Mouse (Mus musculus): ENCODE data around the gene B3gnt3.
A peak's percentile ranks its signal among the peaks of the same experiment; 100 is the strongest.
"Not testable (repeated sequence)": the region's sequence is repeated elsewhere in the genome, so short reads cannot be mapped to it uniquely, and the experiment has no call there.

Gene B3gnt3

DNA sequence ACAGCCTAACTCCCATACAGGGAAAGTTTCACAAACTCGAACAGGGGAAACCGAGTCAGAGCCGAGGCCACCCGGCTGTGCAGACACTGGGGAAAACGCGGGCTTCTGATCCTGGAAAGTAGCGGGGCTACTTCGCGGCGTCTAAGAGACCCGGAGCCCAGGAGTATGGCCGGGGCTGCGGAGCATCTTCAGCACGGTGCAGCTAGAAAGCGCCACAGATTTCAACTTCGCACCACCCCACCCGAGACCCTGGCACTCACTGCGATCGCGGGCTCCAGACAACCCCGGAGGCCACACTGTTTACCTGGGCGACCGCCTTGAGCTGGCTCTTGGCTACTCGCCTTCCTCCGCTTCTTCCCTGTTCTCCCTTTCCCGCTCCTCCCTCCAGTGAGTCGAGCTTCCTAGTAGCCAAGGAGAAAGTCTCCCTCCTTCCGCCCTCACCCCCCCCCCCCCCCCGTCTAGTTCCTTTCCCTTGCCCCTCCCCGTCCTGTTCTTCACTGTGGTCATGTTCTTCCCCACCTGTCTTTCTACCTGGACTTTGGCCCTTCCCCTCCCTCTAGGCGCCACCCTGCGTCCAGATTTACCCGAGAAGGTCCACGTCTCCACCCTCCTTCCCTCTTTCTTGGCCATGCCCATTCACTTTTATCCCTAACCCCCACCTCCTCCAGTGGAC, at the start of gene B3gnt3:
B3gnt3 (minus strand) TSS at position 376 of the 673 bp plus-strand sequence.
- DNase-seq: no peak

GRCm38 (mm10) chr8:71749321-71750075, 47.9 kb upstream of the B3gnt3 start:
- not testable (repeated sequence) for DNase-seq

GRCm38 (mm10) chr8:71747082-71747481, 45.5 kb upstream of the B3gnt3 start:
- DNase-seq: not testable (repeated sequence)

GRCm38 (mm10) chr8:71745322-71745721, 43.7 kb upstream of the B3gnt3 start:
- DNase-seq: no peak

DNA sequence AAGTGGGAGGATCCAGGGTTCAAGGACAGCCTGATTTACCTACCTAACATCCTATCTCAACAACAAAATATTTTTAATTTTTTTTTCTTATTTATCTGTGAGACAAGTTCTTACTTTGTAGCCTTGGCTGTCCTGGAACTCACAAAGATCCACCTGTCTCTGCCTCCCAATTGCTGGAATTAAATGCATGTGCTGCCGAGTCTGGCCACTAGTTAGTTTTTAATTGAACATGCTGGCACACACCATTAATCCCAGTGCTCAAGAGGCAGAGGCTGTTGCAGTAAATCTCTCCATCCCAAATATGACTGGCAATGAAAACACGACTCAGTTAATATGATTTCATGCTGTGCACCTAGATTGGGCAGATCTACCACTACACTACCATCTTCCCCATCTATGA, 41.2 kb upstream of the B3gnt3 start:
- no peak for DNase-seq

- peak; percentile 14 to 42 for DNase-seq
These were observed 40.1 kb upstream of the B3gnt3 start for GRCm38 (mm10) chr8:71741687-71742114.

DNA sequence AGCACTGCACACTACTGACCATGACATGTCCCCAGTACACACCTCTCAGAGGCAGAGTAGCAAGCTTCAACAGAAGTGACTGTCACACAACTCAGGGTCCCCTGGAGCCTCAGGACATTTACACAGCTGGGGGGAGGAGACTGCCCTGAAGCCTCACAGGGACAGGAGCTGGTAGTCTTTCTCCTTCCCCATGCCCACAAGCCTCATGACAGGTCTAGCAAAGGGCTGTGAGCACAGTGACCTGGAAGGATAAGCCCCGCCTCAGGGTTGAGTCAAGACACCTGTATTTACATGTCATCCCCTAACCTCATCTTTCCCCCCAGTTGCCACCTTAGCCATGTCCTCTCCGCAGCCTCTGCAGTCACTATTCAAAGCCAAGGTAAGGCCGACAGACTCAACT, 39.6 kb upstream of the B3gnt3 start:
- no peak for DNase-seq

- DNase-seq: not testable (repeated sequence)
These were observed 36.7 kb upstream of the B3gnt3 start for GRCm38 (mm10) chr8:71738316-71738715.

DNA sequence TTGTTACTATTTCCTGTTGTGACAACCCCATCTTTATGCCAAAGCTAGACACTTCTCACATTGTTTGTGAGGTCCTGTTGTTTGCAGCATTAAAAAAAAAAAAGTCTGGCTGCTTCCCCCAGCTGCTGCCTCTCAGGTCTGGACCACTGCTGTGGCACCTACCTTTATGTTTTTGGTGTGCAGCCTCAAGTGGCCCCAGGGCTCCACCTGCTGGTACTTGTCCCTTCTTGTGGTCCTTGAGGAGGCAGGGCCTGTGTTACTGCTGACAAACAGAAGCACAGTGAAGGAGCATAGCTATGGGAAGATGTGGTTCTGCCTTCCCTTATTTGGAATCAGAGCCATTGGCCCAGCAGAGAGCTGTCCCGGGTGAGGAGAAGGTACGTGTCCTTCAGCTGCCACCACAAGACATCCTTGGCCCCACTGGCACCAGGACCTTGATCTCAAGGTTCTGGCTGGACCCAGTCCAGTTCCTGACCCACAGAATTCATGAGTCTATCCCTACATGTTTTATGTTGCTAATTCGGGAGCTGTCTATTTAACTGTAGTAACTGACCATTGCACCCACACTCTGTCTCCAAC, 30.2 kb upstream of the B3gnt3 start:
- DNase-seq: peak; percentile 63 to 86

DNA sequence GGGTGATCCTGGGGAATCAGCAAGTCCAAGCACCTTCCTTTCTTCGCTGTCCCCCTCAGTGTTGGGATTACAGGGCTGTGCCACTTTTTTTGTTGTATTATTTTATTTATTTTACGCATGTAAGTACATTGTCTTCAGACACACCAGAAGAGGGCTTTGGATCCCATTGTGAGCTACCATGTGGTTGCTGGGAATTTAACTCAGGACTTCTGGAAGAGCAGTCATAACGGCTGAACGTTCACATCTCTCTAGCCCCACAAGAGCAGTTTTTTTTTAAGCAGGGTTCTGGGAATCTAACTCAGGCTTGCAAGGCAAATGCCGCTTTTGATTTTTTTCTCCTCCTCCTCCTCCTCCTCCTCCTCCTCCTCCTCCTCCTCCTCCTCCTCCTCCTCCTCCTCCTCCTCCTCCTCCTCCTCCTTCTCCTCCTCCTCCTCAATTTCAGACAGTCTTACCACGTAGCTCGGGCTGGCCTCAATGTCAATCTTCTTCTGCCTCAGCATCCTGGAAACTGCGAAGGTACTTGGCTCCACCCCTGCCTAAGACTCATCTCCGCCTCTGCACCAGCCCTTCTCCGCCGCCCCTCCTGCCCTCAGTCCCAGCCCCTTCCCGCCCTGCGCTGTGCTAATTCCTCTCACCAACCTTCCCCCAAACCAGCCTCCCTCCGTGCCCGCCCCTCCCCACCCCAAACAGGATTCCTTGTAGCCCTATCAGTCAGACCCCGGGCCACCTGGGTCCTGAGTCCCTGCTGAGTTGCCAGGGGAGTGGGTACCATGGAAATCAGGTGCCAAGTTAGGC, 27.4 kb upstream of the B3gnt3 start:
- no peak for DNase-seq

DNA sequence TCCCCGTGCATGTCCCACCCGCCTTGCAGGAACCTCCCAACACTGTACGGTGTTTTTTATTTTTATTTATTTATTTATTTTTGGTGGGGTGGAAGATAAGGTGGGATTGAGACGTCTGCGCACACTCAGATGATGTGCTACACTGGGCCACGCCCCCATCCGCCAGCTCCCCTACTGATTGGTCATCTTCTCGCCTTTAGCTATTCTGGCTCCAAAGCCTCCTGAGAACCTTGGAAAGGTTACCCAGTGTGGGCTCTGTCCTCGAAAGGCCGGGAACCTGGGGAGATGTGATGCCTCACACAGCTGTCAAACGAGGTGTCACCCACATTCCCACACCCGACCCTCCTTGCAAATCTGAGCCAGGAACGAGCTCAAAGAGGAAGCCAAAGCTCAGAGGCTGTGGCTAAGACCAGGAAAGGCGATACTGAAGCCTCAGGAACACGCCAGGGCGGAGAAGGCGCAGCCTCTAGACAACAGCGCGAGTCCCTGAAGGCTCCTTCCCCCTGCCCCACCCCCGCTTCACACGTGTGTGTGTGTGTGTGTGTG, 26.7 kb upstream of the B3gnt3 start:
- DNase-seq: peak in 1 of 2 experiments; percentile 37

GRCm38 (mm10) chr8:71725122-71725924, 23.7 kb upstream of the B3gnt3 start, which contains the start of gene Fcho1:
TSS of gene Fcho1 (minus strand) at chr8:71725716.
- peak; percentile 71 to 83 for DNase-seq

GRCm38 (mm10) chr8:71724389-71724788, 22.8 kb upstream of the B3gnt3 start:
- no peak for DNase-seq

DNA sequence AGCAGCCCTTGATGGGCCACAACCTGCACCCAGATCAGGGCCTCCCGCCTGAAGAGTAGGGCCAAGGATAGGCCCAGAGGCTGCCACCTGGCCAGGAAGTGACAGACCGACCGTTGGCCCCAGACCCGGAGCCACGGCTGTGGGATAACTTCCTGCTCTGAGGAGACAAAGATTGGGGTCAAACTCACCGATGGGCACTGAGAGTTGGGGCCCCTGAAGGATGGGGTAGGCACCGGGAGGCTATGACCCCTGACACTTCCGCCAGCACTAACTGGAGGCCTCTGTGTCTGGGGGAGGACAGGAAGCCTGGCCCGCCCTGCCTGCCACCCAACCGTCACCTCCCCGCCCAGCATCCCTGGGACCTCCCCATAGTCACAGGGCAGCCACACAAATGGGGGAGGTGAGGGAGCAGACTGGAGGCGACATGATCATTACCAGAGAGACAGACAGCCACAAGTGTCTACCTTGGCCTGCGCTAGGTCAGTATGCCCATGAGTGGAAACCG, 21.5 kb upstream of the B3gnt3 start:
- DNase-seq: no peak

GRCm38 (mm10) chr8:71719928-71720457, 18.4 kb upstream of the B3gnt3 start:
- DNase-seq: no peak

GRCm38 (mm10) chr8:71719218-71719617, 17.6 kb upstream of the B3gnt3 start:
- DNase-seq: no peak

- DNase-seq: no peak
These were observed 16.7 kb upstream of the B3gnt3 start for GRCm38 (mm10) chr8:71718252-71718651.

- peak in 1 of 2 experiments; percentile 40 for DNase-seq
These were observed 15.5 kb upstream of the B3gnt3 start for GRCm38 (mm10) chr8:71717096-71717495.

- no peak for DNase-seq
These were observed 15.0 kb upstream of the B3gnt3 start for GRCm38 (mm10) chr8:71716561-71717053.

DNA sequence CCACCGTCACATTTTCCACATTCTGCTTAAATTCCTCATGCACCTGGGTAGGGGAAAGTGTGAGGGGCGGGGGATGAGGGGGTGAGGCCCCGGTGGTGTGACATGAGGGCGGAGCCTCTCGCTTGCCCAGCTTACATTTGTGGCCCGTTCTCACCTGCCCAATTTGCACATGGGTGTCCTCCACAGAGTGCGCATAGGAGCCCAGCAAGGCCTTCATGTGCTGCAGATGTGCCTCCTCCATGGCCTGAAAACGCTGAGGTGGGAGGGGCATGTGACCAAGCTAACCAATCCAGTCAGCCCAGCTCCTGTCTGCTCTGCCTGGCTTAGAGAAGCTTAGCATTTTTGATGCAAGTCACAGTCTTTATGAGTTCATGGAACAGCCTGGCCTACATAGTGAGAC, 13.9 kb upstream of the B3gnt3 start:
- no peak for DNase-seq

- DNase-seq: no peak
These were observed 10.0 kb upstream of the B3gnt3 start for GRCm38 (mm10) chr8:71711574-71711973.

Data from kidney, postnatal 36 days (tissue).